Comparison of ENCODE assay signal across 16 mouse cellular contexts in genomic region chr7:132273741-132274513, GRCm38 (mm10). TPM values are rescaled to one million over a fixed set of nuclear protein-coding genes. Genes with fewer than 3 reads are reported as not detected.
DNase-seq lines count a peak whose midpoint lies in the region; ATAC-seq and TF ChIP-seq lines count a peak whose summit lies in the region.
"Had no signal": no experiment of that assay in that cellular context is flagged by ENCODE, and none has a peak within 500 bp of the region (broad histone marks: within the 10 kb centered on the region; RNA-seq: fewer than 3 reads in every experiment).

No protein-coding gene starts in this region.

- H3K27me3 ChIP-seq in lung, postnatal 0 days (replicated peaks; ENCODE audit: insufficient read depth, low read length) = no peaks in the 10 kb centered on the region
- H3K27me3 ChIP-seq: forebrain, embryonic 15.5 days; heart, embryonic 13.5 days; hindbrain, embryonic 15.5 days had no signal

- TF ChIP-seq CTCF in lung, postnatal 0 days (IDR thresholded peaks at IDR 0.05) = no peak

- DNase-seq in adrenal gland, postnatal 14 days = peak; percentile 42
- no peak for DNase-seq in adrenal gland, adult 18-20 months (ENCODE audit: low spot score in 2 of 2)
- DNase-seq in lung, postnatal 0 days (ENCODE audit: low spot score) = no peak
- no peak for DNase-seq in lung, adult 18-20 months
- peak; percentile 85 for DNase-seq in fat pad, adult 2 months (ENCODE audit: extremely low read depth, low read depth, low spot score)
- DNase-seq in thymus, adult 18-20 months = no peak
- no peak for DNase-seq in cerebellum, adult 9-10 months
- DNase-seq: adrenal gland, adult 8-10 months; cerebellum, adult 18-20 months; cerebellum, postnatal 10 days; gastrocnemius, postnatal 36 days; heart, adult 11 months; heart, postnatal 36 days had no signal

- no peaks in the 10 kb centered on the region for H3K36me3 ChIP-seq in lung, postnatal 0 days (ENCODE audit: insufficient read depth, low read length)
- H3K36me3 ChIP-seq: forebrain, embryonic 15.5 days; heart, embryonic 13.5 days; hindbrain, embryonic 15.5 days had no signal

- H3K27ac ChIP-seq in lung, postnatal 0 days (ENCODE audit: low read length) = no peak overlapping the region
- H3K27ac ChIP-seq: forebrain, embryonic 15.5 days; heart, embryonic 13.5 days; hindbrain, embryonic 15.5 days had no signal

- peak; percentile 21 for ATAC-seq in lung, postnatal 0 days
- ATAC-seq: forebrain, embryonic 15.5 days had no signal

- no peak for TF ChIP-seq EP300 in lung, postnatal 0 days (IDR thresholded peaks at IDR 0.05)

- H3K4me2 ChIP-seq in lung, postnatal 0 days (replicated peaks; ENCODE audit: low read depth, low read length) = no peak overlapping the region
- H3K4me2 ChIP-seq: forebrain, embryonic 15.5 days; heart, embryonic 13.5 days; hindbrain, embryonic 15.5 days had no signal

- 53% methylated on average over 2 of the region's 2 CpGs for WGBS in lung, postnatal 0 days

- H3K9me3 ChIP-seq in lung, postnatal 0 days (ENCODE audit: low read length) = no peaks in the 10 kb centered on the region
- H3K9me3 ChIP-seq: forebrain, embryonic 15.5 days; heart, embryonic 13.5 days; hindbrain, embryonic 15.5 days had no signal

- no peak overlapping the region for H3K9ac ChIP-seq in lung, postnatal 0 days (replicated peaks; ENCODE audit: low read depth)
- H3K9ac ChIP-seq: forebrain, embryonic 15.5 days; heart, embryonic 13.5 days; hindbrain, embryonic 15.5 days had no signal

- H3K4me3 ChIP-seq in lung, postnatal 0 days (ENCODE audit: low read depth, low read length) = no peak overlapping the region
- H3K4me3 ChIP-seq: forebrain, embryonic 15.5 days; heart, embryonic 13.5 days; hindbrain, embryonic 15.5 days had no signal

- no peaks in the 10 kb centered on the region; the same call in 1 of the 2 replicates for H3K4me1 ChIP-seq in lung, postnatal 0 days (ENCODE audit: insufficient read depth, low read depth, low read length)

RNA-seq across cellular contexts. Expression of gene Chst15, which starts 43.1 kb away (rescaled TPM):
- 34.3 and 55.1 TPM in 2 replicates for total RNA-seq in adrenal gland, postnatal 14 days (2021)
- 10 to 100 TPM; 34.1 to 43.9 TPM for total RNA-seq in adrenal gland, adult 18-20 months (2021)
- 13.1 and 14.1 TPM in 2 replicates for polyA plus RNA-seq in lung, postnatal 0 days (2015; fragmentation: Nextera tagmentation; extraction: Ambion mirVana)

Comparison
In these comparisons a context has a peak if more than half of its experiments do, and no peak if none do; other contexts are left out.
1. DNase-seq: peak in adrenal gland, postnatal 14 days (single experiment) and fat pad, adult 2 months (single experiment); none in adrenal gland, adult 18-20 months (0 of 2), lung, postnatal 0 days (single experiment), lung, adult 18-20 months (0 of 2), thymus, adult 18-20 months (0 of 2) and cerebellum, adult 9-10 months (single experiment).